Mouse (Mus musculus) liver, embryonic 11.5 days (tissue): ENCODE data around the gene Gm3448. TPM values are rescaled to one million over a fixed set of nuclear protein-coding genes. Genes with fewer than 3 reads are reported as not detected.
"Not testable (repeated sequence)": the region's sequence is repeated elsewhere in the genome, so short reads cannot be mapped to it uniquely, and the experiment has no call there.

Experiments used
- ATAC-seq: fragments of 200-750 bp; cut with Nextera tagmentation; replicated peaks from 2 replicates; pipeline ENCODE4 v1.8.0; 2017; ENCODE audit warnings: moderate number of reproducible peaks, mild to moderate bottlenecking, moderate TSS enrichment, moderate library complexity; ENCODE audit not compliant: low FRiP score
- DNase-seq: peaks from one replicate; pipeline ENCODE4 v3.0.0-alpha.2; 2017; ENCODE audit warnings: low spot score
- H3K27ac ChIP-seq: fragments of 300-500 bp; sonication (generic); 2 replicates; pipeline ENCODE4 v1.5.1; 2014; ENCODE audit warnings: mild to moderate bottlenecking, low read depth, low read length, control low read depth
- H3K27me3 ChIP-seq: fragments of 300-500 bp; sonication (generic); replicated peaks from 2 replicates; pipeline ENCODE4 v1.6.1; 2014; ENCODE audit warnings: low read length, mixed read lengths; ENCODE audit not compliant: control insufficient read depth, insufficient read depth
- H3K36me3 ChIP-seq: fragments of 300-500 bp; sonication (generic); 2 replicates; pipeline ENCODE4 v1.6.1; 2014; ENCODE audit warnings: mild to moderate bottlenecking, low read length, moderate library complexity, mixed read lengths; ENCODE audit not compliant: control insufficient read depth, insufficient read depth
- H3K4me1 ChIP-seq: fragments of 300-500 bp; sonication (generic); replicated peaks from 2 replicates; pipeline ENCODE4 v1.6.1; 2014; ENCODE audit warnings: low read length, mixed read lengths; ENCODE audit not compliant: control insufficient read depth, insufficient read depth
- H3K4me2 ChIP-seq: fragments of 300-500 bp; sonication (generic); 2 replicates; pipeline ENCODE4 v1.6.1; 2014; ENCODE audit warnings: mild to moderate bottlenecking, control low read depth, moderate library complexity
- H3K4me3 ChIP-seq: fragments of 300-500 bp; sonication (generic); 2 replicates; pipeline ENCODE4 v1.5.1; 2014; ENCODE audit warnings: low read depth, low read length, control low read depth
- H3K9ac ChIP-seq: fragments of 300-500 bp; sonication (generic); 2 replicates; pipeline ENCODE4 v1.6.1; 2014; ENCODE audit warnings: low read depth, low read length, control low read depth
- H3K9me3 ChIP-seq: fragments of 300-500 bp; sonication (generic); 2 replicates; pipeline ENCODE4 v1.6.1; 2016; ENCODE audit warnings: low read length, inconsistent platforms, mixed read lengths; ENCODE audit not compliant: control insufficient read depth
- WGBS: fragments of 180-500 bp; shearing (Covaris S2); extraction: QIAGEN DNeasy Blood & Tissue Kit; methylation state at CpG from one replicate; pipeline ENCODE4 v1.1.7; 2014; 5-methylcytosine and 5-hydroxymethylcytosine counted together
- polyA plus RNA-seq: library from polyadenylated mRNA; unstranded; fragments of >200 nt; fragmentation: Nextera tagmentation; extraction: Ambion mirVana; gene quantifications from 2 replicates; pipeline ENCODE4 v1.2.1, GENCODE M21; 2014

Gm3448 gene
- polyA plus RNA-seq, 1 experiment from 2014 or later = 4.6 TPM

DNA sequence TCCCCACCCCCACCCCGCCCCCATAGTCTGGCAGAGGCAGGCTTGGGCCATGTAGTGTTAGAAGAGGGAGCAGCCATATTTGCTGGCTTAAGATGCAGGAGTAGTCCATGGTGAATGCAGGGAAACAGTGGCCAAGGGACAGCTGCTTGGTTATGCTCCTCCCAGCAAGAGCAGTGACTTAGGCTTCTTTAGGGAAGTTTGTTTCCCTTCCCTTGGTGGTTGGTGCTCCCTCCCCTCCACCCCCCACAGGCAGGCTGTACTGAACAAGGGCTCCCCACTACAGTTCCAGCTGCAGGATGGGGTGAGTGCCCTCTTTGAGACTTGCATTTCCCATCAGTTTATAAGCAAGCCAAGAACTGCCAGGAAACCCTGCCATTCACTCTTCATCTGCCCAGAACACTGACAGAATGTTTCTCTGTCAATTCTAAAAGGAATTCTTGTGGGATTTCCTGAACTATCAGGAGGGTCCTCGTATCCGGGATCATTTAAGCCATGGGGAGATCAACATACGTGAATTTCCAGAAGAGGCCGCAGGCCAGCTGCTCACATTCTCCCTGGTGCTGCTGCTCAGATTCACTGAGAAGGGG, 51.1 kb downstream of the Gm3448 start:
- H3K27me3 ChIP-seq, H3K9ac ChIP-seq, H3K4me3 ChIP-seq, H3K27ac ChIP-seq, H3K4me2 ChIP-seq, DNase-seq, H3K36me3 ChIP-seq, H3K4me1 ChIP-seq, H3K9me3 ChIP-seq, ATAC-seq: not testable (repeated sequence)
- WGBS = 82% methylated on average over 4 of the region's 5 CpGs

DNA sequence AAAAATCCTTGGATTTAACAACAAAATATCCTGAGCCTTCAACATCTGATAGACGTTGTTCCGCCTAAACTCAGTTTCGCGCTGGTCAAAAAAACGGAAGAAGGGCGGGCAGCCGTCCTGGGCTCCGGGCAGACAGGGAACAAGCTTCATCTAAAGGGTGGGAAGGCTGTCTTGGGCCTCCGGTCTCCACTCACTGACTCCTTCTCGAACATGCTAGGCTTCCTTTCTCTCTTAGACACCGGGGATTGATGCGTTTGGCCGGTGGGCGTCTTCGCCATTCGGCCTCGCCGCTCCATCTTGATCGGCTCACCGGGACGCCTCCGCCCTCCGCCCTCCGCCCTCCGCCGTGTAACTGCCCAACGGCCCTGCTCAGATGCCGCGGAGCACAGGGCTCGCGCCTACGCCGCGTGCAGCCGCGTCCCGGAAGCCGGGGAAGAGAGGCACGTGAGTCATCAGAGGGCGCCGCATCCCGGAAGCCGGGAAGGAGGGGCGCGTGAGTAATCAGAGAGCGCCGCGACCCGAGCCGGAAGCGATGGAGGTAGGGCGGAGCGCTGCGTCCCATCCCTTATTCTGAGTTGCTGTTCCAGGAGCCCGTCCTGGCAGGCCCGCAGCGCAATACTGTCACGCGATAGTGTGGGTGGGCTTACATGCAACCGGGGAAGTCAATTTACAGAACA, 62.8 kb downstream of the Gm3448 start, which contains the start of the genes 9030025P20Rik and Gm3417:
Gene 9030025P20Rik (plus strand): TSS at position 107 of the 677 bp plus-strand sequence.
Gene Gm3417 (minus strand): TSS at position 429 of the 677 bp plus-strand sequence.
- H3K4me2 ChIP-seq, H3K9me3 ChIP-seq, H3K9ac ChIP-seq, H3K36me3 ChIP-seq, DNase-seq, H3K27me3 ChIP-seq, H3K4me1 ChIP-seq, H3K27ac ChIP-seq, H3K4me3 ChIP-seq: not testable (repeated sequence)
- no CpG with 5 or more reads among the region's 60 CpGs for WGBS
- ATAC-seq = peak; percentile 95

DNA sequence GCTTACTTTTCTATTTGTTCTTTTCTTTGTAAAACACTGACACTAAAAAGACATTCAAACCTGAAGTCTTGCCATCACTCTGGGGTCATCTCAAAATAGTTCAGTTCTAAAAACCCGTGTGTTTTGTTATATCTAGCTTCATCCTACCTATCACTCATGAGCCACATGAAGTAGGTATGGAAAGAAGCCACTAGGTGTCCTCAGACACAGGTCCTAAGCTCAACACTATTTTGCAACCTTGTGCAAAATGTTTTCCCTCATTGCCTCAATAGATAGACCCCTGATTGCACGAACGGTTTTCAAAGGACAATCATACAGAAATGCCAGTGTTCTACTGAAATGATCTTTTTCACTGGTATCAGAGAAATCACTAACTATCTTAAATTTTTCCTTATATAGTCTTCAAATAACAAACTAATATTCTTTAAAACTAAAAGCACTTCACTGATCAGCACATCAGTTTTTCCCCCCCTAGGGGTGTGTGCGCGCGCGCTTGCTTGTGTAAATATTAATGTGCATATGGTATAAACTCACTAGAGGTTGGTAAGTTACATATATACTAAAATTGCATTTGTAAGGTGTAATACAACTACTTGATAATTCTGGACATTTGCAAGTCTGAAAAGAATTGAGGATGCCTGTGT, 63.5 kb downstream of the Gm3448 start:
- H3K4me2 ChIP-seq, H3K4me3 ChIP-seq, H3K9me3 ChIP-seq, H3K4me1 ChIP-seq, H3K27me3 ChIP-seq, H3K9ac ChIP-seq, DNase-seq, H3K36me3 ChIP-seq, H3K27ac ChIP-seq: not testable (repeated sequence)
- ATAC-seq = peak; percentile 64
- 7% methylated on average over 4 of the region's 7 CpGs for WGBS

DNA sequence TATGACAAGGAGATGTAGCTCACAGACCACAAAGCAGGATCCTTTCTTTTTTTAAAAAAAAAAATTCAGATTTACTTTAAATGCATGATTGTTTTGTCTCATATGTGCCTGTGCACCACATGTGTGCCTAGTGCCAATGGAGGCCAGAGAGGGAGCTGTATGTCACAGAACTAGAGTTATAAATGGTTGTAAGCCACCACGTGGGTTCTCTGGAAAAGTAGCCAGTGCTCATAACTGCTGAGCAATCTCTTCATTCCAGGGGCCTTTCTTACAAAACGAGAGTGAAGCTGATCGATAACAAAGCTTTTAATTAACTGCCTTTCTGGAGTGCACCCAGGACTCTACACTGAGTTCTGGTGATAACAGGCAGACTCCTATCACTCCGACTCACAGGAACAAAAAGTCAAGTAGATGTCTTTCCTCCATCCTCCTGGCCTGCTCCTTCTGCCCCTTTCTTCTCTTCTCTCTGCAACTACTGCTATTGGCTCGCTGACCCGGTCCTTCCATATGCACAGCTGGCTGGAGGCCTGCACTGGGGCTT, 72.9 kb downstream of the Gm3448 start:
- H3K9me3 ChIP-seq, H3K4me2 ChIP-seq, H3K4me3 ChIP-seq, DNase-seq, H3K27me3 ChIP-seq, H3K36me3 ChIP-seq, H3K9ac ChIP-seq, H3K4me1 ChIP-seq, H3K27ac ChIP-seq: not testable (repeated sequence)
- ATAC-seq = peak; percentile 87
- no CpG with 5 or more reads among the region's 6 CpGs for whole genome bisulfite sequencing

DNA sequence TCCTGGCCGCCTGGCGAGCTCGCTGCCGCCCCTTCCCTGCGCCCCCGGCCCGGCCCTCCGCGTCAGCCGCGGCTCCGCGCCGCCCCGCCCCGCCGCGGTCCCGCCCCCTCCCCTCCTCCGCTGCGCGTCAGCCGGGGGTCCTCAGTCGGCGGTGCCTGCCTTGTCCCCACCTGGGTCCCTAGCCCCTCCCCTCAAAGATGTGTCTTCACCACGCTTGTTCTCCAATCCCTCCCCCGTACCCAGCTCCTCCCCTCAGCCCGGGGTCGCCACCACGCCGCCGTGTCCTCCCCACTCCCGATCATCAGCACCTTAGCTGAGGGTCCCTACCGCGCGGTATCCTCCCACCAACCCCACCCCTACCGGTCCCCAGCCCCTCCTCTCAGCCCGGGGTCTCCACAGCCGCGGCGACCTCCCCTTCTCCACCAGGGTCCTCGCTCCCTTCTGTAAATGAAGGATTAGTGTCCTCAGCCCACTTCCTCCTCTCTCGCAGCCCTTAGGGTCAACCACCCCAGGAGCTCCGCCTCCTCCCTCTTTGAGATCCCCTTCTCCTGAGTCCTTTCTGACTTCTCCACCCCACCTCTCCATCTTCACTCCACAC, 79.7 kb downstream of the Gm3448 start:
- H3K27me3 ChIP-seq, H3K4me3 ChIP-seq, H3K9me3 ChIP-seq, H3K36me3 ChIP-seq, DNase-seq, H3K4me2 ChIP-seq, H3K9ac ChIP-seq, H3K27ac ChIP-seq: not testable (repeated sequence)
- H3K4me1 ChIP-seq = peaks cover 19% of the 10 kb centered on the region
- ATAC-seq = peak; percentile 78
- no CpG with 5 or more reads among the region's 44 CpGs for WGBS

DNA sequence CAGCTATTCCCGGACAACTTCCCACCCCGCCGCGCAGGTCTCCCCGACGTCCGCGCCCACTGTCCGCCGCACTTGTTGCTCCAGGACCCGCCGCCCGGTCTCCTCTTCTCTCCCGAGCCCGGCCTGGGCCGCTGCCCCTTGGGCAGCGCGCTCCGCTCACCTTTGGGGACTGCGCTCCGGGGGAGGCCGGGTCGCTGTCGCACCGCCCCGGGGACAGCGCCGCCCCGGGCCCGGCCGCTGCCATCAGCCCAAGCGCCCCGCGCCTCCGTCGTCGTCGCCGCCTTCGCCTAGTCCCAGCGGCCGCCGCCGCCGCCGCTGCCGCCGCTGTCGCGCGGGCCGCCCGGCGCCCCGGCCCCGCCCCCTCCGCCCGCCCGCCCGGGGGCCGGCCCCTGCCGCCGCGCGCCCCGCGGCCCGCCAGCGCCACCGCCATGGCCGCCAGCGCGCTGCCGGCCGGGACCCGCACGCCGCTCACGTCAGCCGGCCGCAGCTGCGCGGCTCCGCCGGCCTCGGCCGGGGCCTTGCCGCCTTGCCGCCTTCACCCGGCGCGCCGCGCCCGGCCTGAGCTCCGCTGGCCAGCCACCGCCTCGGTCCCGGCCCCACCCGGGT, 80.3 kb downstream of the Gm3448 start, which contains the start of gene Phf10:
Gene Phf10 (minus strand): TSS at position 323 of the 606 bp plus-strand sequence.
- DNase-seq (peak; percentile 52), ATAC-seq (peak; percentile 65)
- WGBS = under 1% methylated on average over 44 of the region's 100 CpGs
- Histone ChIP-seq H3K9ac (peak within 1 kb of the TSS; percentile 88), H3K4me1 (peaks cover 19% of the 10 kb centered on the region), H3K4me3 (peak within 1 kb of the TSS; percentile 76), H3K27ac (peak within 1 kb of the TSS; percentile 82), H3K4me2 (peak within 1 kb of the TSS; percentile 82)
- not testable (repeated sequence) for H3K36me3 ChIP-seq, H3K9me3 ChIP-seq, H3K27me3 ChIP-seq

DNA sequence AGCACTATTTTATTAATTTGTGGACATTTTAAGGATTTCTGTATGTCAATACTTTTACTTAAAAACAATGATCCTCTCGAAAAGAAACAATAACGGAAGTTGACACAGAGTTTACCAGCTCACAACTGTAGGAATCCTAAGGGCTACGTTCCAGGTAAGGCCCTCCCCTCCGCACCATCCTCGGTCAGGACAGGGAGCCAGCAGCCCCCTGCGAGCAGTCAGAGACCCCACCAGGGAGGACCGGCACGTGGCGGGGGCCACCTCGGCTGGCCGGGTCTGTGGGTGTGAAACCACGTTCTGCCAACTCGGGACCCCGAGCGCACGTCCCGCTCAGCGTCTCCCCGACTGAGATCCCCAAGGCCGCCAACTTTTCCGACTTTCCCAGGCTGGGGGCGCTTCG, 80.8 kb downstream of the Gm3448 start:
- peaks cover 19% of the 10 kb centered on the region for H3K4me1 ChIP-seq
- ATAC-seq = peak; percentile 7
- H3K36me3 ChIP-seq = peaks cover 9% of the 10 kb centered on the region; the same call in 1 of the 2 replicates
- H3K4me2 ChIP-seq = peak overlapping the region; percentile 82
- no peaks in the 10 kb centered on the region for H3K9me3 ChIP-seq
- peak overlapping the region; percentile 88 for H3K9ac ChIP-seq
- H3K27ac ChIP-seq = peak overlapping the region; percentile 82
- peak; percentile 40 for DNase-seq
- under 1% methylated on average over 20 of the region's 23 CpGs for WGBS
- H3K4me3 ChIP-seq = peak overlapping the region; percentile 76
- no peaks in the 10 kb centered on the region for H3K27me3 ChIP-seq

DNA sequence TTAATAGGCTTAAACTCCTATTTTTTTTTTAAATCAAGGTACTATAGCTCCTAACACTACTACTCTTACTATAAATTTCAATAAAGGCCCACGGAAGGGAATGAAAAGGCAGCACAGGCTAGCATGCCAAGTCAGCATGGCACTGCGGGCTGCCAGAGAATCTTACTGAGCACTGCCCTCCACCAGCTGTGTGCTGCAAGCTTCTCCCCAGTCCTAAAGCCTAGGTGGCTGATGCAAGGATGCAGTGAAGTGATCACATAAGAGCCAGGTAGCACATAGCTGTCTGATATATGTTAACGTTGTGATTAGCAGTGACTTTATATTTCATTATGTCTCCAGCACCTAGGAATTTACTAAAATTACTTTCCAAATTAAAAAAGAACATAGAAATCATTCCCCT, 81.4 kb downstream of the Gm3448 start:
- Histone ChIP-seq H3K27ac (peak overlapping the region; percentile 48; the same call in 1 of the 2 replicates), H3K36me3 (peaks cover 9% of the 10 kb centered on the region; the same call in 1 of the 2 replicates), H3K4me2 (peak overlapping the region; percentile 82), H3K4me3 (peak overlapping the region; percentile 76), H3K4me1 (peaks cover 19% of the 10 kb centered on the region), H3K9ac (peak overlapping the region; percentile 66), H3K9me3 (no peaks in the 10 kb centered on the region), H3K27me3 (no peaks in the 10 kb centered on the region)
- no peak for DNase-seq
- WGBS = 33% methylated on average over 3 of the region's 3 CpGs
- ATAC-seq = no peak
